Mouse (Mus musculus): ENCODE measurements around the gene Ndufs3. TPM values are rescaled to one million over a fixed set of nuclear protein-coding genes. Genes with fewer than 3 reads are reported as not detected.
A peak's percentile ranks its signal among the peaks of the same experiment; 100 is the strongest.

The Ndufs3 gene
- polyA plus RNA-seq, 1 experiment from 2014 or later: 159 TPM

- Histone ChIP-seq H3K4me3 (ENCODE audit: low read depth, low read length) (no peak overlapping the region), H3K27ac (ENCODE audit: low read length) (no peak overlapping the region), H3K4me1 (ENCODE audit: insufficient read depth, low read depth, low read length) (no peaks in the 10 kb centered on the region; the same call in none of the 2 replicates), H3K27me3 (replicated peaks; ENCODE audit: insufficient read depth, low read length) (peaks cover 15% of the 10 kb centered on the region; the same call in 1 of the 2 replicates), H3K9ac (replicated peaks; ENCODE audit: low read depth) (no peak overlapping the region), H3K36me3 (ENCODE audit: insufficient read depth, low read length) (no peaks in the 10 kb centered on the region), H3K4me2 (replicated peaks; ENCODE audit: low read depth, low read length) (no peak overlapping the region), H3K9me3 (ENCODE audit: low read length) (no peaks in the 10 kb centered on the region)
- 58% methylated on average over 2 of the region's 2 CpGs for WGBS
- DNase-seq (ENCODE audit: low spot score) (no peak), ATAC-seq (no peak)
- TF ChIP-seq EP300 (IDR thresholded peaks at IDR 0.05) (no peak), CTCF (IDR thresholded peaks at IDR 0.05) (no peak)
These were observed 22.8 kb downstream of the Ndufs3 start for GRCm38 (mm10) chr2:90881824-90882223.

GRCm38 (mm10) chr2:90880144-90880785, 24.4 kb downstream of the Ndufs3 start:
- no peaks in the 10 kb centered on the region for H3K36me3 ChIP-seq (ENCODE audit: insufficient read depth, low read length)
- no peak overlapping the region for H3K4me3 ChIP-seq (ENCODE audit: low read depth, low read length)
- H3K9ac ChIP-seq (replicated peaks; ENCODE audit: low read depth): no peak overlapping the region
- H3K27ac ChIP-seq (ENCODE audit: low read length): no peak overlapping the region
- DNase-seq (ENCODE audit: low spot score) (no peak), ATAC-seq (no peak)
- H3K4me2 ChIP-seq (replicated peaks; ENCODE audit: low read depth, low read length): no peak overlapping the region
- 39% methylated on average over 6 of the region's 6 CpGs for WGBS
- no peaks in the 10 kb centered on the region for H3K27me3 ChIP-seq (replicated peaks; ENCODE audit: insufficient read depth, low read length)
- no peaks in the 10 kb centered on the region for H3K9me3 ChIP-seq (ENCODE audit: low read length)
- H3K4me1 ChIP-seq (ENCODE audit: insufficient read depth, low read depth, low read length): no peaks in the 10 kb centered on the region
- TF ChIP-seq EP300 (IDR thresholded peaks at IDR 0.05) (no peak), CTCF (IDR thresholded peaks at IDR 0.05) (no peak)

GRCm38 (mm10) chr2:90879419-90879818, 25.2 kb downstream of the Ndufs3 start:
- no peak for ATAC-seq

DNA sequence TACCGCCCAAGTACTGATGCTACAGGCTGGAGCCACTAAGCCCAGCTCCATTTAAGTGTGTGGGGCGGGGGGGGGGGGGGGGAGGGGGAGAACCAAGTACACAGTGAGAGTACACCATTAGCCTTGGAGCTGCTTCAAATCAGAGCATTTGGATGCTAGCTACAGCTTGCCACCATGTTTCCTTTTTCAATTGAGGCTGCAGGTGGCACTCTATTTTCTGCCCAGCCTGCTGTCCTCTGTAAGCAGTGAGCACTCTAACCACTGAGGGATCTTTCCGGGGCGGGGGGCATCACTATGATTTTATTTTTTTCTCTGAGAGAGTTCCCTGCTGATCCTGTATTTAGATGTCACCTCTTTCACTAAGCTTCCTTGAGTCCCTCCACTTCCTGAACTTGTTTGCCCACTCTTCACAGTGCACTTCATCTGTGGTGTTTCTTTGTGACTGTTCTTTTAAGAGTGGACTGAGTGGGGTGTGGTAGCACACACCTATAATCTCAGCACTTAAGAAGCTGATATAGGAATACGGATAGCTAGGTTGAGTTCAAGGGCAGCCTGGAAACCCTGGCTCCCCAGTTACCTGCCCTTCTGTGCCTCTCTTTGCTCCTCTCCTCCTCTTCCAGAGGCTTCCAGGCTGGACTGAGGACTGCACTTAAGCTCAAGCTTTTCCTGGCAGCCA, 26.9 kb downstream of the Ndufs3 start:
- ATAC-seq (peak; percentile 78), DNase-seq (ENCODE audit: low spot score) (peak; percentile 60)
- H3K4me2 ChIP-seq (replicated peaks; ENCODE audit: low read depth, low read length): no peak overlapping the region
- TF ChIP-seq EP300 (IDR thresholded peaks at IDR 0.05): no peak
- no peak for TF ChIP-seq CTCF (IDR thresholded peaks at IDR 0.05)
- 40% methylated on average over 5 of the region's 5 CpGs for WGBS
- no peaks in the 10 kb centered on the region for H3K9me3 ChIP-seq (ENCODE audit: low read length)
- no peak overlapping the region for H3K4me3 ChIP-seq (ENCODE audit: low read depth, low read length)
- H3K27ac ChIP-seq (ENCODE audit: low read length): no peak overlapping the region
- H3K36me3 ChIP-seq (ENCODE audit: insufficient read depth, low read length): no peaks in the 10 kb centered on the region
- no peak overlapping the region for H3K9ac ChIP-seq (replicated peaks; ENCODE audit: low read depth)
- H3K4me1 ChIP-seq (ENCODE audit: insufficient read depth, low read depth, low read length): no peaks in the 10 kb centered on the region
- no peaks in the 10 kb centered on the region for H3K27me3 ChIP-seq (replicated peaks; ENCODE audit: insufficient read depth, low read length)

More at GRCm38 (mm10) chr2:90879419-90879818, 25.2 kb downstream of the Ndufs3 start:
- Histone ChIP-seq H3K4me1 (ENCODE audit: insufficient read depth, low read depth, low read length) (no peaks in the 10 kb centered on the region), H3K27ac (ENCODE audit: low read length) (no peak overlapping the region), H3K27me3 (replicated peaks; ENCODE audit: insufficient read depth, low read length) (no peaks in the 10 kb centered on the region), H3K9me3 (ENCODE audit: low read length) (no peaks in the 10 kb centered on the region), H3K4me3 (ENCODE audit: low read depth, low read length) (no peak overlapping the region), H3K4me2 (replicated peaks; ENCODE audit: low read depth, low read length) (no peak overlapping the region), H3K9ac (replicated peaks; ENCODE audit: low read depth) (no peak overlapping the region), H3K36me3 (ENCODE audit: insufficient read depth, low read length) (no peaks in the 10 kb centered on the region)
- no peak for DNase-seq (ENCODE audit: low spot score)
- TF ChIP-seq CTCF (IDR thresholded peaks at IDR 0.05): no peak

- ATAC-seq: no peak
- no peak for DNase-seq (ENCODE audit: low spot score)
- TF ChIP-seq CTCF (IDR thresholded peaks at IDR 0.05) (no peak), EP300 (IDR thresholded peaks at IDR 0.05) (no peak)
- H3K4me2 ChIP-seq (replicated peaks; ENCODE audit: low read depth, low read length): no peak overlapping the region
- H3K4me1 ChIP-seq (ENCODE audit: insufficient read depth, low read depth, low read length): no peaks in the 10 kb centered on the region
- H3K4me3 ChIP-seq (ENCODE audit: low read depth, low read length): no peak overlapping the region
- H3K27ac ChIP-seq (ENCODE audit: low read length): no peak overlapping the region
- H3K27me3 ChIP-seq (replicated peaks; ENCODE audit: insufficient read depth, low read length): no peaks in the 10 kb centered on the region
- H3K9ac ChIP-seq (replicated peaks; ENCODE audit: low read depth): no peak overlapping the region
- WGBS: 32% methylated on average over 2 of the region's 2 CpGs
- no peaks in the 10 kb centered on the region for H3K36me3 ChIP-seq (ENCODE audit: insufficient read depth, low read length)
- no peaks in the 10 kb centered on the region for H3K9me3 ChIP-seq (ENCODE audit: low read length)
These were observed 29.4 kb downstream of the Ndufs3 start for GRCm38 (mm10) chr2:90875239-90875638.

GRCm38 (mm10) chr2:90874025-90874424, 30.6 kb downstream of the Ndufs3 start:
- DNase-seq (ENCODE audit: low spot score): no peak
- H3K27me3 ChIP-seq (replicated peaks; ENCODE audit: insufficient read depth, low read length): no peaks in the 10 kb centered on the region
- H3K4me3 ChIP-seq (ENCODE audit: low read depth, low read length): no peak overlapping the region
- H3K36me3 ChIP-seq (ENCODE audit: insufficient read depth, low read length): no peaks in the 10 kb centered on the region
- H3K9ac ChIP-seq (replicated peaks; ENCODE audit: low read depth): no peak overlapping the region
- no peak overlapping the region for H3K27ac ChIP-seq (ENCODE audit: low read length)
- no peaks in the 10 kb centered on the region for H3K9me3 ChIP-seq (ENCODE audit: low read length)
- WGBS: 69% methylated on average over 1 of the region's 1 CpGs
- H3K4me1 ChIP-seq (ENCODE audit: insufficient read depth, low read depth, low read length): no peaks in the 10 kb centered on the region
- H3K4me2 ChIP-seq (replicated peaks; ENCODE audit: low read depth, low read length): no peak overlapping the region
- no peak for ATAC-seq
- TF ChIP-seq CTCF (IDR thresholded peaks at IDR 0.05): no peak
- no peak for TF ChIP-seq EP300 (IDR thresholded peaks at IDR 0.05)

Measured in lung, postnatal 0 days (tissue).